Mouse (Mus musculus) embryonic fibroblast, embryonic 13.5 days (primary cell): Measurements from ENCODE around the gene Magoh. TPM values are rescaled to one million over a fixed set of nuclear protein-coding genes. Genes with fewer than 3 reads are reported as not detected.

Source experiments
- H3K27ac ChIP-seq: 2 replicates; pipeline ENCODE4 v1.5.1; 2012; ENCODE audit warnings: low read length, control low read depth, inconsistent platforms; ENCODE audit not compliant: insufficient read depth
- H3K4me1 ChIP-seq: 2 replicates; pipeline ENCODE4 v1.6.1; 2011; ENCODE audit warnings: low read length; ENCODE audit not compliant: control insufficient read depth, insufficient read depth
- H3K4me3 ChIP-seq: 2 replicates; pipeline ENCODE4 v1.5.1; 2011; ENCODE audit warnings: mild to moderate bottlenecking, control low read depth, low read length; ENCODE audit not compliant: insufficient read depth
- CTCF ChIP-seq: IDR thresholded peaks from 2 replicates; pipeline ENCODE4 v1.5.1; 2011; ENCODE audit warnings: mild to moderate bottlenecking, control low read depth, low read length, moderate library complexity, borderline replicate concordance; ENCODE audit not compliant: insufficient read depth
- POLR2A ChIP-seq: IDR thresholded peaks from 2 replicates; pipeline ENCODE4 v1.6.1; 2011; ENCODE audit warnings: low read depth, mild to moderate bottlenecking, control low read depth, low read length, moderate library complexity
- polyA plus RNA-seq: library from polyadenylated mRNA; stranded (reverse); fragments of >200 nt; gene quantifications from 2 replicates; pipeline ENCODE4 v1.2.4, GENCODE M21; 2011; ENCODE audit warnings: low read depth; ENCODE audit not compliant: missing spikeins, insufficient read length

Gene Magoh
- polyA plus RNA-seq, 1 experiment: 121 TPM

- Histone ChIP-seq H3K27ac (no peak overlapping the region), H3K4me3 (no peak overlapping the region), H3K4me1 (peaks cover 2% of the 10 kb centered on the region; the same call in 1 of the 2 replicates)
- no peak for TF ChIP-seq CTCF
- TF ChIP-seq POLR2A: no peak
Measured at GRCm38 (mm10) chr4:107886371-107886770, 6.8 kb downstream of the Magoh start.

- Histone ChIP-seq H3K4me1 (0 out of 2 replicates have a peak, but pooled peaks cover 2% of the 10 kb centered on the region), H3K4me3 (peak overlapping the region; percentile 54), H3K27ac (peak overlapping the region; percentile 15; the same call in 1 of the 2 replicates)
- TF ChIP-seq POLR2A (peak; percentile 87), CTCF (no peak)
Measured at GRCm38 (mm10) chr4:107889385-107889730, 9.8 kb downstream of the Magoh start.

GRCm38 (mm10) chr4:107889731-107890432 is 10.3 kb downstream of the Magoh start, which contains the start of gene 0610037L13Rik:
Gene 0610037L13Rik, plus strand, starts transcription at chr4:107889813.
- 0 out of 2 replicates have a peak, but pooled peaks cover 2% of the 10 kb centered on the region for H3K4me1 ChIP-seq
- H3K27ac ChIP-seq: peak within 1 kb of the TSS; percentile 79
- H3K4me3 ChIP-seq: peak within 1 kb of the TSS; percentile 54
- TF ChIP-seq POLR2A (peak; percentile 83), CTCF (no peak)

- TF ChIP-seq CTCF: no peak
- no peak for TF ChIP-seq POLR2A
- H3K4me1 ChIP-seq: 0 out of 2 replicates have a peak, but pooled peaks cover 2% of the 10 kb centered on the region
- H3K27ac ChIP-seq: no peak overlapping the region
- H3K4me3 ChIP-seq: no peak overlapping the region
Measured at GRCm38 (mm10) chr4:107892663-107893062, 13.1 kb downstream of the Magoh start.

- TF ChIP-seq POLR2A (no peak), CTCF (no peak)
Measured at GRCm38 (mm10) chr4:107899211-107899927, 19.8 kb downstream of the Magoh start.

GRCm38 (mm10) chr4:107900206-107900605 is 20.7 kb downstream of the Magoh start:
- Histone ChIP-seq H3K4me1 (no peaks in the 10 kb centered on the region), H3K4me3 (no peak overlapping the region), H3K27ac (no peak overlapping the region)
- TF ChIP-seq POLR2A (no peak), CTCF (no peak)

More at GRCm38 (mm10) chr4:107899211-107899927, 19.8 kb downstream of the Magoh start:
- Histone ChIP-seq H3K4me1 (no peaks in the 10 kb centered on the region), H3K4me3 (no peak overlapping the region), H3K27ac (no peak overlapping the region)

- Histone ChIP-seq H3K4me1 (no peaks in the 10 kb centered on the region), H3K27ac (no peak overlapping the region), H3K4me3 (no peak overlapping the region)
- TF ChIP-seq CTCF (no peak), POLR2A (no peak)
Measured at GRCm38 (mm10) chr4:107904252-107904651, 24.7 kb downstream of the Magoh start.

- TF ChIP-seq POLR2A (no peak), CTCF (no peak)
- no peak overlapping the region for H3K4me3 ChIP-seq
- H3K4me1 ChIP-seq: no peaks in the 10 kb centered on the region
- no peak overlapping the region for H3K27ac ChIP-seq
Measured at GRCm38 (mm10) chr4:107906561-107906960, 27.0 kb downstream of the Magoh start.

- Histone ChIP-seq H3K27ac (no peak overlapping the region), H3K4me3 (no peak overlapping the region), H3K4me1 (no peaks in the 10 kb centered on the region)
- TF ChIP-seq CTCF: no peak
- TF ChIP-seq POLR2A: no peak
Measured at GRCm38 (mm10) chr4:107910020-107910419, 30.5 kb downstream of the Magoh start.

GRCm38 (mm10) chr4:107920336-107920735 is 40.8 kb downstream of the Magoh start:
- TF ChIP-seq CTCF: no peak
- TF ChIP-seq POLR2A: no peak
- H3K4me3 ChIP-seq: no peak overlapping the region
- H3K4me1 ChIP-seq: no peaks in the 10 kb centered on the region
- H3K27ac ChIP-seq: no peak overlapping the region
